Mouse (Mus musculus): Measurements from ENCODE around the gene Ndufa4l2. TPM values are rescaled to one million over a fixed set of nuclear protein-coding genes. Genes with fewer than 3 reads are reported as not detected.
A peak's percentile ranks its signal among the peaks of the same experiment; 100 is the strongest.

Gene Ndufa4l2
- polyA plus RNA-seq, 1 experiment from 2014 or later: 23.1 TPM

DNA sequence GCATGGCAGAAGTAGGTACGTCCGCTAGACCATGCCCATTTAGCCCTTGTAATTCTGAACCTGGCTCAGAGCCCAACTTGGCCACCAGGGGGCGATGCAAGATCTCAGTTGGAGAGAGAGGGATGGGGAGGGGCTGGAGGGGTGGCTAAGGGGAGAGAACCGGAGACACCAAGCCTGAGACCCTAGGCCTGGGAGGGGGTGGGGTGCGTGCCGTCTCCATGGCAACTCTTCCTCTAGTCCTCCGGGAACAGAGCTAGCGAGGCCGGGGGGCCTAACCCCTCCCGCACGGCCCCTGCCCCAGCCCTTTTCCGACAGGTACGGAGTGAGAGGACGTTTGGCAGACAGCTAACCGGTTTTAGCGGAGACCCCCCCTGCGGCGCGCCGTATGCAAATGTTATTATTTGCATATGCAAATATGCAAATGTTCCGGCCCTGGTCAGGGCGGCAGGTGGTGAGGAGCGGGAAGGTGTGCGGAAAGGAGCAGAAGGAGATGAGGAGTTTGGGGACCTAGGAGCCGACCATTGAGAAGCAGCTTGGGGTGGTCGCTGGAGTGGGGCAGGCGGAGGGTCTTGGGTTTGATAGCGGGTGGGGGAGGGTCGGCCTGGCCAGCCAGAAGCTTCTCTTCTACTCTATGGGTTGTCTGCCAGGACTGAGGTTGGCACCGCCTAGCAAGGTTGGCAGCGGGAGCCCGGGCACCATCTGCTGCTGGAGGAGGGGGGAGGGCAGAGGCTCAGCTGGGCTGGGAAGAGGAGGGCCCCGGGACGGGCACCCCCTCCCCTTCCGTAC is 5.5 kb upstream of the Ndufa4l2 start:
- Histone ChIP-seq H3K27me3 (ENCODE audit: insufficient read depth, low read length) (peaks cover 62% of the 10 kb centered on the region), H3K27ac (ENCODE audit: low read depth) (no peak overlapping the region), H3K9ac (replicated peaks) (no peak overlapping the region), H3K36me3 (replicated peaks; ENCODE audit: insufficient read depth, low read length) (no peaks in the 10 kb centered on the region), H3K4me2 (ENCODE audit: low read depth, low read length) (peak overlapping the region; percentile 69), H3K9me3 (ENCODE audit: low read length) (no peaks in the 10 kb centered on the region), H3K4me3 (ENCODE audit: low read depth, low read length) (peak overlapping the region; percentile 42), H3K4me1 (ENCODE audit: insufficient read depth) (peaks cover 28% of the 10 kb centered on the region)
- WGBS (ENCODE audit: insufficient replicate concordance): 2% methylated on average over 35 of the region's 35 CpGs
- ATAC-seq (peak; percentile 26; the same call in 1 of the 2 replicates), DNase-seq (peak; percentile 89)
- TF ChIP-seq CTCF (IDR thresholded peaks at IDR 0.05; ENCODE audit: low read depth) (peak; percentile 92), EP300 (IDR thresholded peaks at IDR 0.05; ENCODE audit: low read depth) (no peak)

DNA sequence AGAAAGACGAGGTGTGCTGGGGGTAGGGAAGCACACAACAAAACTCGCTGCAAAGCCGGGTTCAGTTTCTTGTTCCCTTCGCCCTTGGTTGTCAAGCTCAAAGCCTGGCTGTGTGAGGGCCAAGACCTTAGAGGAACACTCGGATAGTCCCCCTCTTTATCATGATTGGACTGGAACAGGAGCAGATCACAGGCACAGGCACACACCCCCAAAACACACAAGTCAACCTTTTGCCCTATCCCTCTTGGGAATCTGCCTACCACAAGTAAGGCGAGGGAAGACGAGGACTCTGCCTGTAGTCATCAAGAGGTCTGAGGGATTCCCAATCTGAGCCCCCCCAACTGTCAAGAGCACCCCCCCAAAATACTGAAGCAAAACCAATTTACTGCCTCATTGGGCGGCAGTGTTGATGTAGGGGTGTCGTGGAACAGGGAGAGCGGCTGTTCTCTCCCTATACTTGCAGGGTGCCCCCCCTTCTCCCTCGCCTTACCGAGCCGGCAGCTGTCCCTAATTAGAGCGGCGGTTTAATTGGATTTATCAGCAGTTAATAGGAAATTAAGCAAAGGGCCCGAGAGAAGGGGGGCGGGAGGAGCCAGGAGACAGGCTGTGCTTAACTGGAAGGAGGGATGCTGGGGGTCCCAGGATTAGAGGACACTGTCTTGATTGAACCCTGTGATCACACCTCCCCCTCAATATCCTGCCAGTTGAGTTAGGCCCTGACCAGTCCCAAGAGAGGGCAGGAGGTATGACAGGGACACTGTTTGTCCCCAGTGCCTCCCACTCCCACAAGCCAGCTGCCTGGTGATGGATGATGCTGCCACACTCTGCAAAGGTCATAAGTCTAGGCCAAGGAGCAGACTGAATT is 4.7 kb upstream of the Ndufa4l2 start:
- no peak overlapping the region for H3K9ac ChIP-seq (replicated peaks)
- ATAC-seq: no peak
- TF ChIP-seq CTCF (IDR thresholded peaks at IDR 0.05; ENCODE audit: low read depth) (no peak), EP300 (IDR thresholded peaks at IDR 0.05; ENCODE audit: low read depth) (no peak)
- no peaks in the 10 kb centered on the region for H3K9me3 ChIP-seq (ENCODE audit: low read length)
- H3K27ac ChIP-seq (ENCODE audit: low read depth): no peak overlapping the region
- DNase-seq: no peak
- peaks cover 37% of the 10 kb centered on the region for H3K4me1 ChIP-seq (ENCODE audit: insufficient read depth)
- WGBS (ENCODE audit: insufficient replicate concordance): 22% methylated on average over 16 of the region's 17 CpGs
- peaks cover 68% of the 10 kb centered on the region for H3K27me3 ChIP-seq (ENCODE audit: insufficient read depth, low read length)
- H3K4me3 ChIP-seq (ENCODE audit: low read depth, low read length): no peak overlapping the region
- no peak overlapping the region for H3K4me2 ChIP-seq (ENCODE audit: low read depth, low read length)
- H3K36me3 ChIP-seq (replicated peaks; ENCODE audit: insufficient read depth, low read length): no peaks in the 10 kb centered on the region

DNA sequence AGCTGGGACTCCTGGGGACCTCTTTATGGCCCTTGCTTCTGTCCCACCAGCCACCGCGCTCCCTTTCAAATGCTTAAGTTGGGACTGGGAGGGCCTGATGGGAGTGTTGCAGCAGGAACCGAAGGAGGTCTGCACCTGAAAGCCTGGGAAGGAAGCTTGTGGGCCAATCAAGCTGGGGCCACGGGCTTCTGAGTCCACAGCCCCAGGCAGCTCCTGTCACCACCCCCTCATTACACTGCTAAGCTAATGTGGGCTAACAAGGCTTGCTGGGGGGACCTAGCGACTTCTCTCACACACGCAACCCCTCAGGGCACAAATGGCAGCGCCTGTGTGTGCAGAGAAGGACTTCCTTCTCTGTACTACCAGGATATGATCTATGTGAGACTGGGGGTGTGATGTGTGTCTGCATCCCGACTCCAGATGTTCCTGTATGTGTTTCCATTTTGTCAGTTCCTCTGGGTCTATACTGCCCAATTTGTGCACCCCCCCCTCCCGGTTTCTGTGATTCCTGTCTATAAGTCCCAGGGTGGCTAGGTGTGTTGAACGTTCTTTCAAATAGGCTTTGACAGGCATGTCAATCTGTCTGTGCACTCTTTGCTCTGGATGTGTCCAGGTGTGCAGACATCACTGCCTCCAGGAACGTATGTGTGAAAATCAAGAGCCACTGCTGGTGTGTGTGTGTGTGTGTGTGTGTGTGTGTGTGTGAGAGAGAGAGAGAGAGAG is 3.7 kb upstream of the Ndufa4l2 start:
- WGBS (ENCODE audit: insufficient replicate concordance): 15% methylated on average over 11 of the region's 11 CpGs
- Histone ChIP-seq H3K9ac (replicated peaks) (no peak overlapping the region), H3K27ac (ENCODE audit: low read depth) (no peak overlapping the region), H3K27me3 (ENCODE audit: insufficient read depth, low read length) (peaks cover 73% of the 10 kb centered on the region), H3K4me1 (ENCODE audit: insufficient read depth) (peaks cover 44% of the 10 kb centered on the region), H3K9me3 (ENCODE audit: low read length) (no peaks in the 10 kb centered on the region), H3K4me2 (ENCODE audit: low read depth, low read length) (peak overlapping the region; percentile 71), H3K36me3 (replicated peaks; ENCODE audit: insufficient read depth, low read length) (no peaks in the 10 kb centered on the region), H3K4me3 (ENCODE audit: low read depth, low read length) (peak overlapping the region; percentile 47)
- TF ChIP-seq CTCF (IDR thresholded peaks at IDR 0.05; ENCODE audit: low read depth) (no peak), EP300 (IDR thresholded peaks at IDR 0.05; ENCODE audit: low read depth) (no peak)
- no peak for DNase-seq
- ATAC-seq: no peak

DNA sequence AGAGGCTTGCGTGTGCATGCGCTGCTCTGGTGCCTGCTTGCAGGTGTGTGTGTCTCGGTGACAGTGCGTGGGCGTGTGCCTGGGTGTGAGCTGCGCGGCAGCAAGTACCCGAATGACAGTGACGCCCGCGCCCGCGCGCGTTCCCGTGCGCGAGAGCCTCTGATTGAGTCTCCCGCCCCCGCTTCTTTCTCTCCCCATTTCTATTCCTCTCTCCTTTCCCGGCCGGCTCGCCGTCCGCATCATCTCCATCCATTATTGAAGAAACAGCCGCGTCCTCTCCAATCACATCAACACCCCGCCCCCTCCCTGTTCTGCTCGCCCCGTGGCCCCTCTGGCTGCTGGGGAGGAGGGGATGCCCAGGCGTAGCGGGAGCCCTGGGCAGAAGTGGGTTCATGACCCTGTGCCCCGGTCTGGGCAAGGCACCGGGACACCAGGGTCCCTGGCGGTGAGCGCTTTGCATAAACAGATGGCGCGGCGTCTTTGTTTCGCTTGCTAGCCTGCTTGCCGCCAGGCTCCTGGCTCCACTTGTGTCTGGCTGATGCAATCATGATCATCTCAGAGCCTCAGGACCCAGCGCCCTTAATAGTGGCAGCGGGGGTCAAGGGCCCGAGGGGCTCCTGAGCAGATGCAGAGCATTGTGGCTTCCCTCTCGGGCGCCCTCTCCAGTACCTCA is 3.0 kb upstream of the Ndufa4l2 start:
- ATAC-seq (no peak), DNase-seq (peak; percentile 53)
- Histone ChIP-seq H3K27ac (ENCODE audit: low read depth) (no peak overlapping the region), H3K9me3 (ENCODE audit: low read length) (no peaks in the 10 kb centered on the region), H3K36me3 (replicated peaks; ENCODE audit: insufficient read depth, low read length) (no peaks in the 10 kb centered on the region), H3K9ac (replicated peaks) (no peak overlapping the region), H3K27me3 (ENCODE audit: insufficient read depth, low read length) (peaks cover 73% of the 10 kb centered on the region), H3K4me1 (ENCODE audit: insufficient read depth) (peaks cover 51% of the 10 kb centered on the region), H3K4me2 (ENCODE audit: low read depth, low read length) (peak overlapping the region; percentile 71), H3K4me3 (ENCODE audit: low read depth, low read length) (peak overlapping the region; percentile 47)
- TF ChIP-seq EP300 (IDR thresholded peaks at IDR 0.05; ENCODE audit: low read depth) (no peak), CTCF (IDR thresholded peaks at IDR 0.05; ENCODE audit: low read depth) (no peak; the same call in 1 of the 2 replicates)
- WGBS (ENCODE audit: insufficient replicate concordance): under 1% methylated on average over 46 of the region's 46 CpGs

DNA sequence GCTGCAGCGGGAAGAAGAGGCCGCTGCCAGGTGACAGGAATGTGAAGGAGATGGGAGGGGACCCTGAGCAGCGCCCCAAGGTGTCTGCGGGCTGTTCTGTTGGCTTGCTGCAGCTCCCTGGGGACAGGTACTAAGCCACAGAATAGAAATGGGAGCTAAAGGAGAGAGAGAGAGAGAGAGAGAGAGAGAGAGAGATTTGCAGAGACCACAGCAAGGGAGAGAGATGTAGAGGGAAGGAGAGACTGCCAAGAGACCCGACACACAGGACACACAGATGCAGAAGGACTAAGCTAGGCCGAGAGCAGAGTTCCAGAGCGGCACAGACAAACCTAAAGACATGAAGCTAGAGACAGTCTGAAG is 2.5 kb upstream of the Ndufa4l2 start:
- Histone ChIP-seq H3K27ac (ENCODE audit: low read depth) (no peak overlapping the region), H3K9ac (replicated peaks) (no peak overlapping the region), H3K36me3 (replicated peaks; ENCODE audit: insufficient read depth, low read length) (peaks cover 4% of the 10 kb centered on the region), H3K9me3 (ENCODE audit: low read length) (no peaks in the 10 kb centered on the region), H3K4me2 (ENCODE audit: low read depth, low read length) (peak overlapping the region; percentile 71), H3K27me3 (ENCODE audit: insufficient read depth, low read length) (peaks cover 73% of the 10 kb centered on the region), H3K4me1 (ENCODE audit: insufficient read depth) (peaks cover 56% of the 10 kb centered on the region), H3K4me3 (ENCODE audit: low read depth, low read length) (peak overlapping the region; percentile 47)
- WGBS (ENCODE audit: insufficient replicate concordance): 5% methylated on average over 7 of the region's 7 CpGs
- ATAC-seq: no peak
- no peak for TF ChIP-seq EP300 (IDR thresholded peaks at IDR 0.05; ENCODE audit: low read depth)
- no peak for TF ChIP-seq CTCF (IDR thresholded peaks at IDR 0.05; ENCODE audit: low read depth)
- DNase-seq: no peak

Measured in liver, postnatal 0 days (tissue).